Mouse (Mus musculus): ENCODE measurements around the gene Rasl11b. TPM values are rescaled to one million over a fixed set of nuclear protein-coding genes. Genes with fewer than 3 reads are reported as not detected.

The Rasl11b gene
- polyA plus RNA-seq, 1 experiment from 2014 or later = 118 TPM

- Histone ChIP-seq H3K27ac (replicated peaks; ENCODE audit: low read depth, low read length) (no peak overlapping the region), H3K36me3 (ENCODE audit: control insufficient read depth, insufficient read depth, low read length) (no peaks in the 10 kb centered on the region), H3K9me3 (ENCODE audit: control insufficient read depth, low read length) (no peaks in the 10 kb centered on the region), H3K27me3 (ENCODE audit: control insufficient read depth, insufficient read depth, low read length) (no peaks in the 10 kb centered on the region), H3K4me3 (ENCODE audit: low read depth, low read length) (no peak overlapping the region), H3K9ac (ENCODE audit: low read length) (no peak overlapping the region), H3K4me1 (ENCODE audit: control insufficient read depth, insufficient read depth, low read length) (no peaks in the 10 kb centered on the region), H3K4me2 (ENCODE audit: low read depth, severe bottlenecking) (no peak overlapping the region)
- ATAC-seq (ENCODE audit: insufficient number of reproducible peaks, low FRiP score, low TSS enrichment, low read depth) (no peak), DNase-seq (ENCODE audit: low spot score) (no peak)
- 86% methylated on average over 6 of the region's 6 CpGs for WGBS
These were observed 29.4 kb downstream of the Rasl11b start for GRCm38 (mm10) chr5:74224480-74224879.

DNA sequence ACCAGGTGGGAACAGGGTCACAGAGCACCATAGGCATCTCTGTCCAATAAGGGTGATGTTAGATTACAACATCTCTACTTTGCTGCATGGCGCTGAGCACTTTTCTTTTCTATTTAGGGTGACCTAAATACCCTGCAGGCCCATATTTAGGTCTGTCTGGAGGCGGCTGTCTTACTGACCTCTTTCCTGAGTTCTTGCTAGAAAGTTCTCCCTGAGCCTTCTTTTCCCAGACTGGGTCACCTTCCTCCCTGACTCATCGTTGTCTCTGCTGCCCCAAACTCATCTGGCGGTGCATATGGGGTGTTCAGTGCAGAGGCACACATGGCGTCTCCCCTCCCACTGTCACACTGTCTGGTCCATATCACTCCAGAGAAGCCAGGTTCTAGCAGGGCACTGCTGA, 31.1 kb downstream of the Rasl11b start:
- Histone ChIP-seq H3K4me2 (ENCODE audit: low read depth, severe bottlenecking) (no peak overlapping the region), H3K4me1 (ENCODE audit: control insufficient read depth, insufficient read depth, low read length) (0 out of 2 replicates have a peak, but pooled peaks cover 2% of the 10 kb centered on the region), H3K36me3 (ENCODE audit: control insufficient read depth, insufficient read depth, low read length) (no peaks in the 10 kb centered on the region), H3K27me3 (ENCODE audit: control insufficient read depth, insufficient read depth, low read length) (no peaks in the 10 kb centered on the region), H3K9me3 (ENCODE audit: control insufficient read depth, low read length) (no peaks in the 10 kb centered on the region), H3K4me3 (ENCODE audit: low read depth, low read length) (no peak overlapping the region), H3K9ac (ENCODE audit: low read length) (no peak overlapping the region), H3K27ac (replicated peaks; ENCODE audit: low read depth, low read length) (no peak overlapping the region)
- ATAC-seq (ENCODE audit: insufficient number of reproducible peaks, low FRiP score, low TSS enrichment, low read depth) (no peak), DNase-seq (ENCODE audit: low spot score) (no peak)
- WGBS = 91% methylated on average over 5 of the region's 5 CpGs

DNA sequence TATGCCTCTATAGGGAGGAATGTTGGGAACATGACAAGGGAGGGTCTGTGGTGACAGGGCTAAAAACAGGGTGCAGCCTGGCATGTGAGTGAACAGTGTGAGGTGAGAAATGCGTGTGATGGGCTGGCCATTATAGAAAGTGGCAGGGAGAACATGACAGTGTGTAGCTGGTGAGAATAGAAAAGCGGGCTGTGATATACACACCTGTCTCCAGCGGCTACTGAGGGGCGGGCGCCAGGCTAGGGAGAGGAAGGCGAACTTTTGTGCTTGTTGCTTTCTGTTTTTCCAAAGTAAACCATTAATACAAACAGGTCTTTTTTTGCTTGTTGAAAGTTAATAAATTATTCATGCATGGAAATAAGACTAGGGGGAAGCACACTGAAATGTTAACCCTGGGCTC, 32.3 kb downstream of the Rasl11b start:
- H3K9me3 ChIP-seq (ENCODE audit: control insufficient read depth, low read length) = no peaks in the 10 kb centered on the region
- no peak for DNase-seq (ENCODE audit: low spot score)
- no peak for ATAC-seq (ENCODE audit: insufficient number of reproducible peaks, low FRiP score, low TSS enrichment, low read depth)
- H3K4me3 ChIP-seq (ENCODE audit: low read depth, low read length) = no peak overlapping the region
- H3K27me3 ChIP-seq (ENCODE audit: control insufficient read depth, insufficient read depth, low read length) = no peaks in the 10 kb centered on the region
- no peaks in the 10 kb centered on the region for H3K36me3 ChIP-seq (ENCODE audit: control insufficient read depth, insufficient read depth, low read length)
- H3K4me1 ChIP-seq (ENCODE audit: control insufficient read depth, insufficient read depth, low read length) = 0 out of 2 replicates have a peak, but pooled peaks cover 2% of the 10 kb centered on the region
- no peak overlapping the region for H3K4me2 ChIP-seq (ENCODE audit: low read depth, severe bottlenecking)
- H3K9ac ChIP-seq (ENCODE audit: low read length) = no peak overlapping the region
- 94% methylated on average over 6 of the region's 6 CpGs for WGBS
- H3K27ac ChIP-seq (replicated peaks; ENCODE audit: low read depth, low read length) = no peak overlapping the region

DNA sequence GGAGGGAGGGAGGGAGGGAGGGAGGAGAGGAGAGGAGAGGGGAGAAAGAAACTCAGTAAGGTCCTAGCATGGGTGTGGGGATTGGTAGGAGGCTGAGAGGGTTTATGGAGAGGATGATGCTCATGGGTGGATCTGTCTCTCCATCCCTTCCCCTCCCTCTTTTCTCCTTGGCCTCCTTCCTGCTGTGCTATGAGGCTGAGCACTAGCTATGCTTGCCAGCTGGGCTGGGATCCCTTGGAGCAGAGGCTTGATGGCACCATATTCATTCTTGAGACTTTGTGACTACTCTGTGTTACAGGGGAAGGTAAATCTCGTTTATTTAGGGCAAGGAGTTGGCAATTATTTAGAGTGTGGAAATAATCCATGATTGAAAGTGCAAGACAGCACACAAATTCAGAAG, 33.9 kb downstream of the Rasl11b start:
- H3K4me1 ChIP-seq (ENCODE audit: control insufficient read depth, insufficient read depth, low read length) = 0 out of 2 replicates have a peak, but pooled peaks cover 2% of the 10 kb centered on the region
- no peaks in the 10 kb centered on the region for H3K36me3 ChIP-seq (ENCODE audit: control insufficient read depth, insufficient read depth, low read length)
- ATAC-seq (ENCODE audit: insufficient number of reproducible peaks, low FRiP score, low TSS enrichment, low read depth) = no peak
- no peak overlapping the region for H3K9ac ChIP-seq (ENCODE audit: low read length)
- no peaks in the 10 kb centered on the region for H3K9me3 ChIP-seq (ENCODE audit: control insufficient read depth, low read length)
- H3K4me2 ChIP-seq (ENCODE audit: low read depth, severe bottlenecking) = no peak overlapping the region
- H3K27me3 ChIP-seq (ENCODE audit: control insufficient read depth, insufficient read depth, low read length) = no peaks in the 10 kb centered on the region
- WGBS = 67% methylated on average over 1 of the region's 1 CpGs
- H3K4me3 ChIP-seq (ENCODE audit: low read depth, low read length) = no peak overlapping the region
- no peak overlapping the region for H3K27ac ChIP-seq (replicated peaks; ENCODE audit: low read depth, low read length)
- no peak for DNase-seq (ENCODE audit: low spot score)

DNA sequence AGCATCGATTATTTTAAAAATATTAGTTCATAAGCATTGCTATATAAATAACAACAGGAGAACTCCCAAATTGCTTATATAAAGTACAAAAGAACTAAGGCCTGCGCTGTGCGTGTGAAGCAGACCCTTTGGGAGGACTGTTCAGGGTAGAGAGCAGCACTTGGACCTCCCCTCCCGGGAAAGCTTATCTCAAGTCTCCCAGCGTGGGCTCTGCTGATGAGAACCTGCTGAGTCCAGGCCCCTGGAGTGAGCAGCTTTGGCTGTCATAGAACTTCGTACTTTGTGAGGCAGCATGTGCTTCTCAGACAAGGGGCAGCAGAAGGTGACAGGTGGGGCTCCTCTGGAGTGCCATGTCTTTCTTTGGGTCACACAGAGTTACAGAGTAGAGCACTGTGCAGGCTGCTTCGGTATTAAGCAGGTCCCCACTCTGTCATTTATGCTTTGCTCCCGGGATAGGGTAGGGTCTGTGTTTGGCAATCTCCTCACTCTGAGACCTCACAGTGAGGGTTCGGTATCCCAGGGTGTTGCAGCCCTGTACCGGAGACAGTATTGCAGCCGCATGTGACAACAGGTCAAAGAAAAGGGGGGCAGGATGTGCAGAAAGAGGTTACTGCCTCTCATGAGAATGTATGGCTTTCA, 34.8 kb downstream of the Rasl11b start:
- H3K9me3 ChIP-seq (ENCODE audit: control insufficient read depth, low read length) = no peaks in the 10 kb centered on the region
- H3K36me3 ChIP-seq (ENCODE audit: control insufficient read depth, insufficient read depth, low read length) = no peaks in the 10 kb centered on the region
- 62% methylated on average over 11 of the region's 11 CpGs for WGBS
- 0 out of 2 replicates have a peak, but pooled peaks cover 2% of the 10 kb centered on the region for H3K4me1 ChIP-seq (ENCODE audit: control insufficient read depth, insufficient read depth, low read length)
- ATAC-seq (ENCODE audit: insufficient number of reproducible peaks, low FRiP score, low TSS enrichment, low read depth) (no peak), DNase-seq (ENCODE audit: low spot score) (no peak)
- H3K27ac ChIP-seq (replicated peaks; ENCODE audit: low read depth, low read length) = no peak overlapping the region; the same call in 1 of the 2 replicates
- no peak overlapping the region for H3K9ac ChIP-seq (ENCODE audit: low read length)
- H3K4me3 ChIP-seq (ENCODE audit: low read depth, low read length) = no peak overlapping the region
- H3K27me3 ChIP-seq (ENCODE audit: control insufficient read depth, insufficient read depth, low read length) = no peaks in the 10 kb centered on the region
- H3K4me2 ChIP-seq (ENCODE audit: low read depth, severe bottlenecking) = no peak overlapping the region

DNA sequence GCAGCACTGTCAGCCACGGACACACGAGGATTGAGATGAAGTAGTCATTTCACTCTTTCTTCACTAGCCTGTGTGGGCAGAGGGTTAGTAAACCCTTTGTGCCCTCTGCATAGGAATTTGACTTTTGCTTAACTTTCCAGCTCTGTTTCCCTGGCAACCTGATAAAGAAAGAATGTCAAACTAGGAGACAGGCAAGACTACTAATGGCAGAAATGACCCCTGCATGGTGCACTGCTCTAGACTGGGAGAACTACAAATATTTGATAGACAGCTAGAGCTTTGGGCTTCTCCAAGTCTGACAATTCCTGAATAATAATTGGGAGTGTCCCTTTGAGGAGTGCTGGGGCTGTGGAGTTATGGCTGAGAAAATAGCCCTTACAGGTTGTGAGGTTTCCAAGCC, 35.4 kb downstream of the Rasl11b start:
- 82% methylated on average over 2 of the region's 2 CpGs for WGBS
- no peak overlapping the region for H3K9ac ChIP-seq (ENCODE audit: low read length)
- H3K9me3 ChIP-seq (ENCODE audit: control insufficient read depth, low read length) = no peaks in the 10 kb centered on the region
- ATAC-seq (ENCODE audit: insufficient number of reproducible peaks, low FRiP score, low TSS enrichment, low read depth) (no peak), DNase-seq (ENCODE audit: low spot score) (no peak)
- no peak overlapping the region for H3K4me3 ChIP-seq (ENCODE audit: low read depth, low read length)
- no peak overlapping the region for H3K4me2 ChIP-seq (ENCODE audit: low read depth, severe bottlenecking)
- H3K27ac ChIP-seq (replicated peaks; ENCODE audit: low read depth, low read length) = no peak overlapping the region
- H3K4me1 ChIP-seq (ENCODE audit: control insufficient read depth, insufficient read depth, low read length) = 0 out of 2 replicates have a peak, but pooled peaks cover 2% of the 10 kb centered on the region
- no peaks in the 10 kb centered on the region for H3K27me3 ChIP-seq (ENCODE audit: control insufficient read depth, insufficient read depth, low read length)
- H3K36me3 ChIP-seq (ENCODE audit: control insufficient read depth, insufficient read depth, low read length) = no peaks in the 10 kb centered on the region

GRCm38 (mm10) chr5:74233808-74234207, 38.7 kb downstream of the Rasl11b start:
- H3K9me3 ChIP-seq (ENCODE audit: control insufficient read depth, low read length) = no peaks in the 10 kb centered on the region
- H3K27ac ChIP-seq (replicated peaks; ENCODE audit: low read depth, low read length) = no peak overlapping the region
- no peak overlapping the region for H3K9ac ChIP-seq (ENCODE audit: low read length)
- ATAC-seq (ENCODE audit: insufficient number of reproducible peaks, low FRiP score, low TSS enrichment, low read depth) (no peak), DNase-seq (ENCODE audit: low spot score) (no peak)
- H3K4me3 ChIP-seq (ENCODE audit: low read depth, low read length) = no peak overlapping the region
- H3K4me2 ChIP-seq (ENCODE audit: low read depth, severe bottlenecking) = no peak overlapping the region
- WGBS = 92% methylated on average over 7 of the region's 7 CpGs
- H3K36me3 ChIP-seq (ENCODE audit: control insufficient read depth, insufficient read depth, low read length) = no peaks in the 10 kb centered on the region
- no peaks in the 10 kb centered on the region for H3K27me3 ChIP-seq (ENCODE audit: control insufficient read depth, insufficient read depth, low read length)
- H3K4me1 ChIP-seq (ENCODE audit: control insufficient read depth, insufficient read depth, low read length) = 0 out of 2 replicates have a peak, but pooled peaks cover 2% of the 10 kb centered on the region

- no peak overlapping the region for H3K4me3 ChIP-seq (ENCODE audit: low read depth, low read length)
- no peak overlapping the region for H3K9ac ChIP-seq (ENCODE audit: low read length)
- no peaks in the 10 kb centered on the region for H3K27me3 ChIP-seq (ENCODE audit: control insufficient read depth, insufficient read depth, low read length)
- ATAC-seq (ENCODE audit: insufficient number of reproducible peaks, low FRiP score, low TSS enrichment, low read depth) (no peak), DNase-seq (ENCODE audit: low spot score) (no peak)
- H3K9me3 ChIP-seq (ENCODE audit: control insufficient read depth, low read length) = no peaks in the 10 kb centered on the region
- H3K4me2 ChIP-seq (ENCODE audit: low read depth, severe bottlenecking) = no peak overlapping the region
- H3K27ac ChIP-seq (replicated peaks; ENCODE audit: low read depth, low read length) = no peak overlapping the region
- H3K36me3 ChIP-seq (ENCODE audit: control insufficient read depth, insufficient read depth, low read length) = no peaks in the 10 kb centered on the region
- no peaks in the 10 kb centered on the region for H3K4me1 ChIP-seq (ENCODE audit: control insufficient read depth, insufficient read depth, low read length)
- 94% methylated on average over 1 of the region's 1 CpGs for WGBS
These were observed 44.3 kb downstream of the Rasl11b start for GRCm38 (mm10) chr5:74239369-74239768.

- H3K9me3 ChIP-seq (ENCODE audit: control insufficient read depth, low read length) = no peaks in the 10 kb centered on the region
- H3K36me3 ChIP-seq (ENCODE audit: control insufficient read depth, insufficient read depth, low read length) = no peaks in the 10 kb centered on the region
- H3K27me3 ChIP-seq (ENCODE audit: control insufficient read depth, insufficient read depth, low read length) = no peaks in the 10 kb centered on the region
- H3K4me2 ChIP-seq (ENCODE audit: low read depth, severe bottlenecking) = no peak overlapping the region
- no peaks in the 10 kb centered on the region for H3K4me1 ChIP-seq (ENCODE audit: control insufficient read depth, insufficient read depth, low read length)
- ATAC-seq (ENCODE audit: insufficient number of reproducible peaks, low FRiP score, low TSS enrichment, low read depth) (no peak), DNase-seq (ENCODE audit: low spot score) (no peak)
- 85% methylated on average over 8 of the region's 8 CpGs for WGBS
- no peak overlapping the region for H3K4me3 ChIP-seq (ENCODE audit: low read depth, low read length)
- H3K27ac ChIP-seq (replicated peaks; ENCODE audit: low read depth, low read length) = no peak overlapping the region
- H3K9ac ChIP-seq (ENCODE audit: low read length) = no peak overlapping the region
These were observed 45.2 kb downstream of the Rasl11b start for GRCm38 (mm10) chr5:74240298-74240697.
